Mouse (Mus musculus) ovary, postnatal 10 days (tissue): Measurements from ENCODE around the gene Stk32c.

Experiments used
- DNase-seq: peaks from one replicate; pipeline ENCODE4 v3.0.0; 2022; ENCODE audit warnings: low spot score

The Stk32c gene

GRCm38 (mm10) chr7:139212754-139213745 lies at the start of gene Stk32c, which contains the start of gene Lrrc27:
Gene Stk32c (minus strand): TSS chr7:139213307.
Gene Lrrc27 (plus strand): TSS chr7:139212988.
- peak; percentile 96 for DNase-seq

GRCm38 (mm10) chr7:139257752-139258542 lies 44.8 kb upstream of the Stk32c start:
- DNase-seq: no peak

GRCm38 (mm10) chr7:139254626-139255025 lies 41.5 kb upstream of the Stk32c start:
- DNase-seq: no peak

GRCm38 (mm10) chr7:139253462-139253861 lies 40.4 kb upstream of the Stk32c start:
- DNase-seq: no peak

GRCm38 (mm10) chr7:139252986-139253385 lies 39.9 kb upstream of the Stk32c start:
- DNase-seq: no peak

- DNase-seq: no peak
Observed at GRCm38 (mm10) chr7:139252566-139252965, 39.5 kb upstream of the Stk32c start.

GRCm38 (mm10) chr7:139251881-139252301 lies 38.8 kb upstream of the Stk32c start:
- DNase-seq: no peak

GRCm38 (mm10) chr7:139249406-139250210 lies 36.5 kb upstream of the Stk32c start:
- no peak for DNase-seq

GRCm38 (mm10) chr7:139248615-139249405 lies 35.7 kb upstream of the Stk32c start:
- peak; percentile 58 for DNase-seq

- DNase-seq: peak; percentile 76
Observed at GRCm38 (mm10) chr7:139247881-139248614, 34.9 kb upstream of the Stk32c start, which contains the start of gene Pwwp2b. Gene Pwwp2b (plus strand): TSS chr7:139248482.

- no peak for DNase-seq
Observed at GRCm38 (mm10) chr7:139246931-139247880, 34.1 kb upstream of the Stk32c start.

GRCm38 (mm10) chr7:139246086-139246485 lies 33.0 kb upstream of the Stk32c start:
- DNase-seq: no peak

GRCm38 (mm10) chr7:139239432-139239831 lies 26.3 kb upstream of the Stk32c start:
- DNase-seq: no peak

- DNase-seq: no peak
Observed at GRCm38 (mm10) chr7:139235651-139236358, 22.7 kb upstream of the Stk32c start.

GRCm38 (mm10) chr7:139234426-139235188 lies 21.5 kb upstream of the Stk32c start:
- DNase-seq: no peak

- DNase-seq: peak; percentile 77
Observed at GRCm38 (mm10) chr7:139233714-139234113, 20.6 kb upstream of the Stk32c start.

- DNase-seq: no peak
Observed at GRCm38 (mm10) chr7:139230241-139230640, 17.1 kb upstream of the Stk32c start.

- no peak for DNase-seq
Observed at GRCm38 (mm10) chr7:139229837-139230236, 16.7 kb upstream of the Stk32c start.
